Mouse (Mus musculus): ENCODE results near the gene Olfr223.
"Not testable (repeated sequence)": the region's sequence is repeated elsewhere in the genome, so short reads cannot be mapped to it uniquely, and the experiment has no call there.

The Olfr223 gene

GRCm38 (mm10) chr11:59596950-59597349 lies 3.9 kb upstream of the Olfr223 start:
- no peak for DNase-seq (ENCODE audit: low spot score)

GRCm38 (mm10) chr11:59596091-59596490 lies 3.0 kb upstream of the Olfr223 start:
- DNase-seq (ENCODE audit: low spot score) = no peak

- DNase-seq (ENCODE audit: low spot score) = no peak
Measured at GRCm38 (mm10) chr11:59589496-59589895, 3.6 kb downstream of the Olfr223 start.

- DNase-seq (ENCODE audit: low spot score) = peak; percentile 21
Measured at GRCm38 (mm10) chr11:59584539-59584938, 8.6 kb downstream of the Olfr223 start.

GRCm38 (mm10) chr11:59576135-59576534 lies 17.0 kb downstream of the Olfr223 start, which contains the start of gene Olfr222:
TSS of gene Olfr222 (minus strand) at chr11:59576235.
- DNase-seq (ENCODE audit: low spot score) = not testable (repeated sequence)

GRCm38 (mm10) chr11:59575726-59576125 lies 17.4 kb downstream of the Olfr223 start:
- no peak for DNase-seq (ENCODE audit: low spot score)

- no peak for DNase-seq (ENCODE audit: low spot score)
Measured at GRCm38 (mm10) chr11:59569306-59569705, 23.8 kb downstream of the Olfr223 start.

GRCm38 (mm10) chr11:59562837-59563236 lies 30.3 kb downstream of the Olfr223 start:
- DNase-seq (ENCODE audit: low spot score) = no peak

GRCm38 (mm10) chr11:59562336-59562735 lies 30.8 kb downstream of the Olfr223 start:
- no peak for DNase-seq (ENCODE audit: low spot score)

- no peak for DNase-seq (ENCODE audit: low spot score)
Measured at GRCm38 (mm10) chr11:59560906-59561305, 32.2 kb downstream of the Olfr223 start.

GRCm38 (mm10) chr11:59554535-59554934 lies 38.6 kb downstream of the Olfr223 start:
- no peak for DNase-seq (ENCODE audit: low spot score)

- DNase-seq (ENCODE audit: low spot score) = no peak
Measured at GRCm38 (mm10) chr11:59554127-59554526, 39.0 kb downstream of the Olfr223 start.

GRCm38 (mm10) chr11:59544005-59544404 lies 49.1 kb downstream of the Olfr223 start:
- no peak for DNase-seq (ENCODE audit: low spot score)

GRCm38 (mm10) chr11:59543376-59543775 lies 49.7 kb downstream of the Olfr223 start:
- DNase-seq (ENCODE audit: low spot score) = no peak

- no peak for DNase-seq (ENCODE audit: low spot score)
Measured at GRCm38 (mm10) chr11:59542442-59542841, 50.6 kb downstream of the Olfr223 start.

- DNase-seq (ENCODE audit: low spot score) = no peak
Measured at GRCm38 (mm10) chr11:59541324-59541723, 51.8 kb downstream of the Olfr223 start, which contains the start of gene Nlrp3. TSS of gene Nlrp3 (plus strand) at chr11:59541568.

GRCm38 (mm10) chr11:59540123-59540522 lies 53.0 kb downstream of the Olfr223 start:
- no peak for DNase-seq (ENCODE audit: low spot score)
